Mouse (Mus musculus): Measurements from ENCODE around the gene Chd3. TPM values are rescaled to one million over a fixed set of nuclear protein-coding genes. Genes with fewer than 3 reads are reported as not detected.

Chd3 gene
- polyA plus RNA-seq, 1 experiment from 2014 or later = 83.7 TPM

GRCm38 (mm10) chr11:69377766-69378165 is 8.6 kb upstream of the Chd3 start:
- Histone ChIP-seq H3K27ac (replicated peaks) (no peak overlapping the region), H3K4me3 (no peak overlapping the region), H3K27me3 (no peaks in the 10 kb centered on the region), H3K4me2 (no peak overlapping the region), H3K36me3 (no peaks in the 10 kb centered on the region), H3K4me1 (replicated peaks) (no peaks in the 10 kb centered on the region; the same call in 1 of the 2 replicates), H3K9me3 (no peaks in the 10 kb centered on the region), H3K9ac (no peak overlapping the region)
- no peak for ATAC-seq (ENCODE audit: low FRiP score, low read depth)
- WGBS = 77% methylated on average over 3 of the region's 3 CpGs

- 90% methylated on average over 4 of the region's 4 CpGs for WGBS
- H3K4me2 ChIP-seq = no peak overlapping the region
- no peak for ATAC-seq (ENCODE audit: low FRiP score, low read depth)
These were observed 6.4 kb upstream of the Chd3 start for GRCm38 (mm10) chr11:69375646-69376045.

GRCm38 (mm10) chr11:69373223-69373965 is 4.2 kb upstream of the Chd3 start:
- Histone ChIP-seq H3K27ac (replicated peaks) (no peak overlapping the region), H3K9ac (no peak overlapping the region), H3K36me3 (no peaks in the 10 kb centered on the region), H3K9me3 (no peaks in the 10 kb centered on the region), H3K4me2 (no peak overlapping the region), H3K27me3 (no peaks in the 10 kb centered on the region), H3K4me3 (no peak overlapping the region), H3K4me1 (replicated peaks) (peaks cover 26% of the 10 kb centered on the region)
- 94% methylated on average over 16 of the region's 16 CpGs for WGBS
- ATAC-seq (ENCODE audit: low FRiP score, low read depth) = no peak

More at GRCm38 (mm10) chr11:69375646-69376045, 6.4 kb upstream of the Chd3 start:
- Histone ChIP-seq H3K36me3 (no peaks in the 10 kb centered on the region), H3K9me3 (no peaks in the 10 kb centered on the region), H3K27me3 (no peaks in the 10 kb centered on the region), H3K27ac (replicated peaks) (no peak overlapping the region), H3K4me3 (no peak overlapping the region), H3K9ac (no peak overlapping the region), H3K4me1 (replicated peaks) (peaks cover 21% of the 10 kb centered on the region)

GRCm38 (mm10) chr11:69372780-69373170 is 3.6 kb upstream of the Chd3 start:
- Histone ChIP-seq H3K4me2 (no peak overlapping the region; the same call in 1 of the 2 replicates), H3K27me3 (no peaks in the 10 kb centered on the region), H3K4me3 (no peak overlapping the region), H3K4me1 (replicated peaks) (peaks cover 30% of the 10 kb centered on the region), H3K9ac (no peak overlapping the region), H3K36me3 (no peaks in the 10 kb centered on the region), H3K9me3 (no peaks in the 10 kb centered on the region), H3K27ac (replicated peaks) (peak overlapping the region; percentile 75)
- ATAC-seq (ENCODE audit: low FRiP score, low read depth) = no peak
- 64% methylated on average over 3 of the region's 3 CpGs for WGBS

- H3K4me3 ChIP-seq = no peak overlapping the region; the same call in 1 of the 2 replicates
- H3K9ac ChIP-seq = 0 out of 2 replicates have a peak overlapping the region, but pooled peaks have one; percentile 24
- no peaks in the 10 kb centered on the region for H3K9me3 ChIP-seq
- peak overlapping the region; percentile 45 for H3K4me2 ChIP-seq
- H3K27me3 ChIP-seq = no peaks in the 10 kb centered on the region
- no peaks in the 10 kb centered on the region for H3K36me3 ChIP-seq
- H3K27ac ChIP-seq (replicated peaks) = peak overlapping the region; percentile 75
- no peak for ATAC-seq (ENCODE audit: low FRiP score, low read depth)
- WGBS = 29% methylated on average over 12 of the region's 12 CpGs
- peaks cover 36% of the 10 kb centered on the region for H3K4me1 ChIP-seq (replicated peaks)
These were observed 3.0 kb upstream of the Chd3 start for GRCm38 (mm10) chr11:69372056-69372779.

GRCm38 (mm10) chr11:69371601-69372000 is 2.4 kb upstream of the Chd3 start:
- Histone ChIP-seq H3K9me3 (no peaks in the 10 kb centered on the region), H3K4me3 (no peak overlapping the region; the same call in 1 of the 2 replicates), H3K27me3 (no peaks in the 10 kb centered on the region), H3K9ac (peak overlapping the region; percentile 24; the same call in 1 of the 2 replicates), H3K27ac (replicated peaks) (peak overlapping the region; percentile 75), H3K4me2 (peak overlapping the region; percentile 45), H3K4me1 (replicated peaks) (peaks cover 39% of the 10 kb centered on the region), H3K36me3 (no peaks in the 10 kb centered on the region)
- no peak for ATAC-seq (ENCODE audit: low FRiP score, low read depth)
- WGBS = 19% methylated on average over 12 of the region's 12 CpGs

GRCm38 (mm10) chr11:69370817-69371215 is 1.6 kb upstream of the Chd3 start:
- peak overlapping the region; percentile 8; the same call in 1 of the 2 replicates for H3K4me3 ChIP-seq
- H3K36me3 ChIP-seq = no peaks in the 10 kb centered on the region
- no peak overlapping the region for H3K9ac ChIP-seq
- no peaks in the 10 kb centered on the region for H3K27me3 ChIP-seq
- peaks cover 44% of the 10 kb centered on the region for H3K4me1 ChIP-seq (replicated peaks)
- H3K27ac ChIP-seq (replicated peaks) = peak overlapping the region; percentile 75
- peak overlapping the region; percentile 45 for H3K4me2 ChIP-seq
- H3K9me3 ChIP-seq = no peaks in the 10 kb centered on the region
- no peak for ATAC-seq (ENCODE audit: low FRiP score, low read depth)
- 12% methylated on average over 9 of the region's 9 CpGs for WGBS

- Histone ChIP-seq H3K4me1 (replicated peaks) (peaks cover 51% of the 10 kb centered on the region), H3K4me3 (peak overlapping the region; percentile 91), H3K27ac (replicated peaks) (peak overlapping the region; percentile 100), H3K36me3 (no peaks in the 10 kb centered on the region), H3K4me2 (peak overlapping the region; percentile 88), H3K9me3 (no peaks in the 10 kb centered on the region), H3K9ac (peak overlapping the region; percentile 99), H3K27me3 (no peaks in the 10 kb centered on the region)
- no peak for ATAC-seq (ENCODE audit: low FRiP score, low read depth)
- WGBS = 14% methylated on average over 2 of the region's 2 CpGs
These were observed 997 bp upstream of the Chd3 start for GRCm38 (mm10) chr11:69369990-69370816.

GRCm38 (mm10) chr11:69368356-69369214 is 621 bp downstream of the Chd3 start:
- Histone ChIP-seq H3K27me3 (no peaks in the 10 kb centered on the region), H3K4me2 (peak overlapping the region; percentile 88), H3K9me3 (no peaks in the 10 kb centered on the region), H3K36me3 (peaks cover 2% of the 10 kb centered on the region), H3K9ac (peak overlapping the region; percentile 99), H3K4me3 (peak overlapping the region; percentile 91), H3K27ac (replicated peaks) (peak overlapping the region; percentile 100), H3K4me1 (replicated peaks) (peaks cover 62% of the 10 kb centered on the region)
- WGBS = under 1% methylated on average over 38 of the region's 106 CpGs
- peak; percentile 14; the same call in 1 of the 2 replicates for ATAC-seq (ENCODE audit: low FRiP score, low read depth)

GRCm38 (mm10) chr11:69367616-69368355 is 1.4 kb downstream of the Chd3 start:
- Histone ChIP-seq H3K4me3 (peak overlapping the region; percentile 91), H3K4me1 (replicated peaks) (peaks cover 62% of the 10 kb centered on the region), H3K27ac (replicated peaks) (peak overlapping the region; percentile 100), H3K4me2 (peak overlapping the region; percentile 88), H3K9me3 (no peaks in the 10 kb centered on the region), H3K9ac (peak overlapping the region; percentile 99), H3K36me3 (peaks cover 10% of the 10 kb centered on the region), H3K27me3 (no peaks in the 10 kb centered on the region)
- ATAC-seq (ENCODE audit: low FRiP score, low read depth) = no peak
- under 1% methylated on average over 22 of the region's 22 CpGs for WGBS

Measured in hindbrain, embryonic 15.5 days (tissue).